Comparison of ENCODE assay signal across 31 mouse cellular contexts in genomic region chr9:7691790-7692189, GRCm38 (mm10). TPM values are rescaled to one million over a fixed set of nuclear protein-coding genes. Genes with fewer than 3 reads are reported as not detected.
DNase-seq lines count a peak whose midpoint lies in the region; ATAC-seq lines count a peak whose summit lies in the region.
"Had no signal": no experiment of that assay in that cellular context is flagged by ENCODE, and none has a peak within 500 bp of the region (broad histone marks: within the 10 kb centered on the region; RNA-seq: fewer than 3 reads in every experiment).

Gene Mmp7, plus strand, starts transcription at chr9:7692090.

- no peak within 1 kb of the TSS for H3K27ac ChIP-seq in intestine, embryonic 16.5 days (ENCODE audit: low read length)
- H3K27ac ChIP-seq: embryonic facial prominence, embryonic 12.5 days; embryonic facial prominence, embryonic 15.5 days; gastrocnemius, adult 2 months; heart, embryonic 15.5 days; hindbrain, embryonic 13.5 days had no signal

- H3K9ac ChIP-seq in intestine, embryonic 16.5 days (ENCODE audit: low read depth, low read length): no peak within 1 kb of the TSS
- H3K9ac ChIP-seq: embryonic facial prominence, embryonic 12.5 days; embryonic facial prominence, embryonic 15.5 days; forebrain, postnatal 0 days; heart, embryonic 12.5 days; heart, embryonic 15.5 days; hindbrain, embryonic 13.5 days had no signal

- WGBS in intestine, embryonic 16.5 days: 37% methylated on average over 1 of the region's 1 CpGs

- H3K4me2 ChIP-seq in intestine, embryonic 16.5 days (ENCODE audit: low read depth, low read length): no peak within 1 kb of the TSS
- H3K4me2 ChIP-seq: embryonic facial prominence, embryonic 12.5 days; embryonic facial prominence, embryonic 15.5 days; heart, embryonic 12.5 days; heart, embryonic 15.5 days; hindbrain, embryonic 13.5 days had no signal

- peak; percentile 44 for ATAC-seq in intestine, embryonic 16.5 days
- peak; percentile 11; the same call in 1 of the 2 replicates for ATAC-seq in megakaryocyte progenitor cell, adult 5-6 weeks (replicated peaks; ENCODE audit: poor library complexity)
- no peak for ATAC-seq in monocyte, adult 5-6 weeks (replicated peaks; ENCODE audit: insufficient number of reproducible peaks, low FRiP score, low TSS enrichment, poor library complexity, severe bottlenecking)
- ATAC-seq: forebrain, embryonic 14.5 days; forebrain, postnatal 0 days; hindbrain, embryonic 16.5 days had no signal

- H3K4me3 ChIP-seq in intestine, embryonic 16.5 days (ENCODE audit: low read length): no peak within 1 kb of the TSS
- H3K4me3 ChIP-seq: embryonic facial prominence, embryonic 12.5 days; embryonic facial prominence, embryonic 15.5 days; gastrocnemius, adult 2 months; heart, embryonic 12.5 days; heart, embryonic 15.5 days; hindbrain, embryonic 13.5 days had no signal

- H3K36me3 ChIP-seq in intestine, embryonic 16.5 days (ENCODE audit: control insufficient read depth, insufficient read depth, low read length): no peaks in the 10 kb centered on the region
- H3K36me3 ChIP-seq: embryonic facial prominence, embryonic 12.5 days; embryonic facial prominence, embryonic 15.5 days; heart, embryonic 12.5 days; heart, embryonic 15.5 days; hindbrain, embryonic 13.5 days had no signal

- no peak for DNase-seq in gonadal fat pad, adult 2 months (ENCODE audit: low read depth)
- no peak for DNase-seq in gastrocnemius, postnatal 25 days
- DNase-seq in adrenal gland, postnatal 4 days (ENCODE audit: low spot score in 2 of 2): no peak
- DNase-seq: adrenal gland, postnatal 10 days; adrenal gland, postnatal 36 days; cerebellum, adult 11 months; cerebellum, adult 2 months; cerebellum, adult 9-11 months; cerebellum, postnatal 25 days; forebrain, postnatal 0 days; gastrocnemius, adult 2 months; gastrocnemius, postnatal 14 days; heart, adult 18-20 months; heart, postnatal 10 days; heart, postnatal 36 days; kidney, adult 11 months had no signal

- no peaks in the 10 kb centered on the region for H3K4me1 ChIP-seq in intestine, embryonic 16.5 days (ENCODE audit: control insufficient read depth, insufficient read depth, low read length)
- H3K4me1 ChIP-seq: embryonic facial prominence, embryonic 12.5 days; embryonic facial prominence, embryonic 15.5 days; heart, embryonic 12.5 days; heart, embryonic 15.5 days; hindbrain, embryonic 13.5 days had no signal

- H3K9me3 ChIP-seq in intestine, embryonic 16.5 days (ENCODE audit: control insufficient read depth, low read length): no peaks in the 10 kb centered on the region
- H3K9me3 ChIP-seq: embryonic facial prominence, embryonic 12.5 days; embryonic facial prominence, embryonic 15.5 days; heart, embryonic 12.5 days; heart, embryonic 15.5 days; hindbrain, embryonic 13.5 days had no signal

- H3K27me3 ChIP-seq in intestine, embryonic 16.5 days (replicated peaks; ENCODE audit: control insufficient read depth, insufficient read depth, low read length): no peaks in the 10 kb centered on the region
- H3K27me3 ChIP-seq: embryonic facial prominence, embryonic 12.5 days; embryonic facial prominence, embryonic 15.5 days; heart, embryonic 12.5 days; heart, embryonic 15.5 days; hindbrain, embryonic 13.5 days had no signal

RNA-seq across cellular contexts. Expression of gene Mmp7, which starts in this region (rescaled TPM):
- 41.6 and 53.2 TPM in 2 replicates for polyA plus RNA-seq in gonadal fat pad, adult 2 months (2012; rRNA removed)
- polyA plus RNA-seq in intestine, embryonic 16.5 days (2015; fragmentation: Nextera tagmentation; extraction: Ambion mirVana): 1.3 and 1.9 TPM in 2 replicates
- total RNA-seq in megakaryocyte progenitor cell, adult 5-6 weeks (2015): not detected in 2 replicates
- not detected in 2 replicates for total RNA-seq in megakaryocyte progenitor cell, adult 5-6 weeks (2017)
- total RNA-seq in gastrocnemius, postnatal 25 days (2021): not detected
- not detected for total RNA-seq in adrenal gland, postnatal 4 days (2021)
- total RNA-seq in monocyte, adult 5-6 weeks (2017): not detected in 3 replicates
- total RNA-seq: adrenal gland, adult 18-20 months; adrenal gland, postnatal 10 days; adrenal gland, postnatal 36 days; common myeloid progenitor, adult 5-6 weeks; ES-E14; forebrain, postnatal 0 days; gastrocnemius, adult 2 months; gastrocnemius, postnatal 14 days; heart, adult 18-20 months; heart, postnatal 10 days; heart, postnatal 36 days had no signal
- polyA plus RNA-seq: cerebellum, adult 2 months; embryonic facial prominence, embryonic 12.5 days; embryonic facial prominence, embryonic 15.5 days; forebrain, embryonic 11.5 days; forebrain, embryonic 14.5 days; forebrain, postnatal 0 days; frontal cortex, adult 2 months; heart, embryonic 12.5 days; heart, embryonic 15.5 days; hindbrain, embryonic 13.5 days; hindbrain, embryonic 16.5 days had no signal

Comparison
In these comparisons a context has a peak if more than half of its experiments do, and no peak if none do; other contexts are left out.
1. RNA of gene Mmp7 (polyA plus RNA-seq): 41.6 to 53.2 TPM in gonadal fat pad, adult 2 months; 1.3 to 1.9 TPM in intestine, embryonic 16.5 days; every median in the first group is over 10 times any median in the second.
2. Peak in ATAC-seq in megakaryocyte progenitor cell, adult 5-6 weeks; RNA of the gene not detected or under 1 TPM.